Mouse (Mus musculus) MEL (cell line): Measurements from ENCODE around the gene Tyrobp. TPM values are rescaled to one million over a fixed set of nuclear protein-coding genes. Genes with fewer than 3 reads are reported as not detected.

Source experiments
- DNase-seq: peaks from one replicate; pipeline ENCODE4 v3.0.0; 2011; ENCODE audit warnings: low read depth, low spot score
- H3K27ac ChIP-seq: 2 replicates; pipeline ENCODE4 v1.5.1; 2012; ENCODE audit warnings: low read depth, mild to moderate bottlenecking, control low read depth, low read length, moderate library complexity; ENCODE audit not compliant: control insufficient read depth
- H3K27me3 ChIP-seq, 2 experiments: fragments of 150-350 bp in 1 of 2; sonication (generic) in 1 of 2; 2 replicates each; pipeline ENCODE4 v1.6.1; 2012; ENCODE audit warnings: low read length in 2 of 2, mild to moderate bottlenecking in 2 of 2, improper control_type of control experiment in 1 of 2, moderate library complexity in 1 of 2; ENCODE audit not compliant: insufficient read depth in 2 of 2, control insufficient read depth in 1 of 2
- H3K36me3 ChIP-seq, 2 experiments: 2 replicates each; pipeline ENCODE4 v1.6.1; 2012 to 2014; ENCODE audit warnings: low read length in 2 of 2, improper control_type of control experiment in 1 of 2, inconsistent platforms in 1 of 2, mild to moderate bottlenecking in 1 of 2; ENCODE audit not compliant: insufficient read depth in 2 of 2, control insufficient read depth in 1 of 2
- H3K4me1 ChIP-seq, 2 experiments: fragments of 150-350 bp in 1 of 2; sonication (generic) in 1 of 2; 2 replicates each; pipeline ENCODE4 v1.6.1; 2012; ENCODE audit warnings: low read length in 2 of 2, improper control_type of control experiment in 1 of 2, mild to moderate bottlenecking in 1 of 2; ENCODE audit not compliant: insufficient read depth in 2 of 2, control insufficient read depth in 1 of 2
- H3K4me3 ChIP-seq, 2 experiments: fragments of 150-350 bp in 1 of 2; sonication (generic) in 1 of 2; 2 replicates each; pipeline ENCODE4 v1.5.1; 2012; ENCODE audit warnings: low read depth in 2 of 2, low read length in 2 of 2, mild to moderate bottlenecking in 2 of 2, moderate library complexity in 2 of 2, control low read depth in 1 of 2, improper control_type of control experiment in 1 of 2; ENCODE audit not compliant: control insufficient read depth in 1 of 2, insufficient read depth in 1 of 2
- H3K79me2 ChIP-seq: 2 replicates; pipeline ENCODE4 v1.6.1; 2012; ENCODE audit warnings: mild to moderate bottlenecking, low read length, moderate library complexity; ENCODE audit not compliant: control insufficient read depth, poor library complexity, insufficient read depth
- H3K9ac ChIP-seq: 2 replicates; pipeline ENCODE4 v1.6.1; 2012; ENCODE audit warnings: low read depth, mild to moderate bottlenecking, control low read depth, low read length, moderate library complexity; ENCODE audit not compliant: control insufficient read depth, poor library complexity, severe bottlenecking
- H3K9me3 ChIP-seq: fragments of 150-350 bp; sonication (generic); replicated peaks from 2 replicates; pipeline ENCODE4 v1.6.1; 2012; ENCODE audit warnings: mild to moderate bottlenecking, low read length, improper control_type of control experiment, moderate library complexity; ENCODE audit not compliant: insufficient read depth
- CHD1 ChIP-seq: IDR thresholded peaks from 2 replicates; pipeline ENCODE4 v1.6.1; 2012; ENCODE audit warnings: low read depth, mild to moderate bottlenecking, inconsistent platforms, low read length, improper control_type of control experiment
- E2F4 ChIP-seq: IDR thresholded peaks from 2 replicates; pipeline ENCODE4 v1.6.1; 2011; ENCODE audit warnings: low read depth, low read length, improper control_type of control experiment, borderline replicate concordance
- EP300 ChIP-seq, 2 experiments: IDR thresholded peaks; 2 replicates each; pipeline ENCODE4 v1.6.1; 2011; ENCODE audit warnings: improper control_type of control experiment in 2 of 2, low read length in 2 of 2, low read depth in 1 of 2, mild to moderate bottlenecking in 1 of 2
- KAT2A ChIP-seq: conservative IDR thresholded peaks from 2 replicates; pipeline ENCODE4 v1.6.1; 2012; ENCODE audit warnings: low read depth, low read length, improper control_type of control experiment, inconsistent platforms
- MYB ChIP-seq: IDR thresholded peaks from 2 replicates; pipeline ENCODE4 v1.6.1; 2011; ENCODE audit warnings: mild to moderate bottlenecking, low read depth, low read length, improper control_type of control experiment
- POLR2A ChIP-seq, 2 experiments: IDR thresholded peaks; 2 replicates each; pipeline ENCODE4 v1.6.1; 2011 to 2012; ENCODE audit warnings: low read length in 2 of 2, mild to moderate bottlenecking in 2 of 2, control low read depth in 1 of 2, improper control_type of control experiment in 1 of 2, low read depth in 1 of 2, moderate library complexity in 1 of 2; ENCODE audit not compliant: control insufficient read depth in 1 of 2, insufficient read depth in 1 of 2, poor library complexity in 1 of 2
- SIN3A ChIP-seq: IDR thresholded peaks from 2 replicates; pipeline ENCODE4 v1.6.1; 2012; ENCODE audit warnings: low read length, improper control_type of control experiment, inconsistent platforms
- SMC3 ChIP-seq: IDR thresholded peaks from 2 replicates; pipeline ENCODE4 v1.6.1; 2011; ENCODE audit warnings: low read depth, low read length, improper control_type of control experiment
- UBTF ChIP-seq: IDR thresholded peaks from 2 replicates; pipeline ENCODE4 v1.6.1; 2012; ENCODE audit warnings: low read depth, mild to moderate bottlenecking, inconsistent platforms, low read length, improper control_type of control experiment, moderate library complexity, borderline replicate concordance; ENCODE audit not compliant: insufficient read depth
- polyA plus RNA-seq, 2 experiments: library from polyadenylated mRNA; stranded (reverse) in 1 of 2; unstranded in 1 of 2; fragments of >175 nt in 1 of 2; fragments of >200 nt in 1 of 2; gene quantifications; 2 replicates each; pipeline versions ENCODE4 v1.2.1 to v1.2.4; 2012; ENCODE audit warnings: low replicate concordance in 2 of 2, low read depth in 1 of 2; ENCODE audit not compliant: insufficient read length in 2 of 2, insufficient read depth in 1 of 2, missing spikeins in 1 of 2
- total RNA-seq: library from RNA; depleted of rRNA; stranded (reverse); fragments of 300-350 nt; gene quantifications from 2 replicates; pipeline ENCODE4 v1.2.3, GENCODE M21; 2012; rRNA removed

Tyrobp gene
- total and polyA plus RNA-seq, 3 experiments = 2.8 to 13.6 TPM; not detected in 1

GRCm38 (mm10) chr7:30463996-30464395, 50.4 kb downstream of the Tyrobp start:
- Histone ChIP-seq H3K9me3 (no peaks in the 10 kb centered on the region), H3K4me1 (no peaks in the 10 kb centered on the region)
- TF ChIP-seq POLR2A (IDR thresholded peaks at IDR 0.05; ENCODE audit: control insufficient read depth in 1 of 2, insufficient read depth in 1 of 2, low read depth in 1 of 2, low read length in 2 of 2, poor library complexity in 1 of 2) (no peak), SMC3 (no peak), CHD1 (no peak), SIN3A (no peak), EP300 (IDR thresholded peaks at IDR 0.05; ENCODE audit: low read depth in 1 of 2, low read length in 2 of 2) (no peak), UBTF (no peak), MYB (no peak)
- TF ChIP-seq, all 39 proteins: peak for 0
- Histone ChIP-seq H3K27ac (no peak overlapping the region), H3K79me2 (no peaks in the 10 kb centered on the region), H3K9ac (no peak overlapping the region), H3K36me3 (no peaks in the 10 kb centered on the region), H3K4me3 (no peak overlapping the region), H3K27me3 (peaks cover 0 to 1% of the 10 kb centered on the region in 2 experiments)
- DNase-seq = no peak

DNA sequence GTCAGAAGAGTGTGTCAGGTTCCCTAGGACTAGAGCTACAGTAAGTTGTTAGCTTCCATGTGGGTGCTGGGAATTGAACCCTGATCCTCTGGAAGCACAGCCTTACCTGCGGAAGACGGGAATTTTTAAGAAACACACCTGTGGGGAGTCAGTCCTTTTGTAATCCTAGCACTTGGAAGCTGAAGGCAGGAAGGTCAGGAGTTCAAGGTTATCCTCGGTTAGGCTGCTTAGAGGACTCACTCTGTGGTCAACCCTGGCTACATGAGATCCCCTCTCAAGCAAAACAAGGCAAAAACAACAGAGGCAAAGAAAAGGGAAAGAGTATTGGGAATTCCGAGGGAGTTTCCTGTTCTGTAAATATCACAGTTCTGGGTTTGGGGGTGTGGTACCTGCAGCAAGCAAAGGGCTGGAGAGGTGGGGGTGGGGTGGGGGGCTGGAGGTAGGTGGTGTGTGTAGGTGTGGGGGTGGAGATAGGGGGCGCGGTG, 51.3 kb downstream of the Tyrobp start:
- H3K27ac ChIP-seq = no peak overlapping the region
- no peak for DNase-seq
- no peak overlapping the region for H3K4me3 ChIP-seq
- H3K4me1 ChIP-seq = no peaks in the 10 kb centered on the region
- H3K9me3 ChIP-seq = no peaks in the 10 kb centered on the region
- no peak for TF ChIP-seq KAT2A
- no peak for TF ChIP-seq E2F4
- TF ChIP-seq, all 39 proteins: peak for 0
- no peak overlapping the region for H3K9ac ChIP-seq
- peaks cover 0 to 1% of the 10 kb centered on the region in 2 experiments for H3K27me3 ChIP-seq
- no peaks in the 10 kb centered on the region for H3K79me2 ChIP-seq
- H3K36me3 ChIP-seq = no peaks in the 10 kb centered on the region

Other genes starting within 250 kb of the Tyrobp start
Only the 30 nearest of the 34 such genes appear.
- gene Capns1, start 214.9 kb upstream of the Tyrobp start, total RNA-seq = 31.7 and 38.3 TPM in 2 replicates
- 100 to 1,000 TPM in 1 of 2 experiments, not detected in 1; 354 TPM for gene Capns1, start 214.9 kb upstream of the Tyrobp start, polyA plus RNA-seq
- gene Polr2i, start 181.8 kb upstream of the Tyrobp start, total RNA-seq = 109 and 128 TPM in 2 replicates
- gene Polr2i, start 181.8 kb upstream of the Tyrobp start, polyA plus RNA-seq = 100 to 1,000 TPM in 1 of 2 experiments, not detected in 1; 118 TPM
- gene Tbcb, start 181.5 kb upstream of the Tyrobp start, total RNA-seq = 54.8 and 55.0 TPM in 2 replicates
- gene Tbcb, start 181.5 kb upstream of the Tyrobp start, polyA plus RNA-seq = 10 to 100 TPM in 1 of 2 experiments, not detected in 1; 72.6 TPM
- gene Ovol3, start 178.0 kb upstream of the Tyrobp start, total RNA-seq = not detected in 2 replicates
- under 1 TPM in 1 of 2 experiments, not detected in 1; 0.17 TPM for gene Ovol3, start 178.0 kb upstream of the Tyrobp start, polyA plus RNA-seq
- 0.42 and 0.73 TPM in 2 replicates for gene Thap8, start 133.7 kb upstream of the Tyrobp start, total RNA-seq
- under 1 TPM in 1 of 2 experiments, not detected in 1; 0.46 TPM for gene Thap8, start 133.7 kb upstream of the Tyrobp start, polyA plus RNA-seq
- gene Wdr62, start 133.3 kb upstream of the Tyrobp start, total RNA-seq = 4.9 and 6.5 TPM in 2 replicates
- 10 to 100 TPM; 30.5 to 44.8 TPM for gene Wdr62, start 133.3 kb upstream of the Tyrobp start, polyA plus RNA-seq
- gene Clip3, start 122.0 kb upstream of the Tyrobp start, total RNA-seq = not detected in 2 replicates
- under 1 TPM in 1 of 2 experiments, not detected in 1; 0.19 TPM for gene Clip3, start 122.0 kb upstream of the Tyrobp start, polyA plus RNA-seq
- 15.0 and 16.2 TPM in 2 replicates for gene Alkbh6, start 105.0 kb upstream of the Tyrobp start, total RNA-seq
- gene Alkbh6, start 105.0 kb upstream of the Tyrobp start, polyA plus RNA-seq = 10 to 100 TPM in 1 of 2 experiments, not detected in 1; 24.6 TPM
- gene Syne4, start 99.0 kb upstream of the Tyrobp start, total RNA-seq = 0.31 and 0.42 TPM in 2 replicates
- gene Syne4, start 99.0 kb upstream of the Tyrobp start, polyA plus RNA-seq = under 1 TPM in 1 of 2 experiments, not detected in 1; 0.82 TPM
- 0.92 and 0.96 TPM in 2 replicates for gene E130208F15Rik, start 92.0 kb upstream of the Tyrobp start, total RNA-seq
- 1 to 10 TPM in 1 of 2 experiments, not detected in 1; 3.2 TPM for gene E130208F15Rik, start 92.0 kb upstream of the Tyrobp start, polyA plus RNA-seq
- gene Sdhaf1, start 89.9 kb upstream of the Tyrobp start, total RNA-seq = 4.3 and 4.5 TPM in 2 replicates
- gene Sdhaf1, start 89.9 kb upstream of the Tyrobp start, polyA plus RNA-seq = 1 to 10 TPM in 1 of 2 experiments, not detected in 1; 8.1 TPM
- not detected in 2 replicates for gene Lrfn3, start 51.0 kb upstream of the Tyrobp start, total RNA-seq
- gene Lrfn3, start 51.0 kb upstream of the Tyrobp start, polyA plus RNA-seq = not detected
- 7.1 and 15.5 TPM in 2 replicates for gene Hcst, start 6.1 kb downstream of the Tyrobp start, total RNA-seq
- gene Hcst, start 6.1 kb downstream of the Tyrobp start, polyA plus RNA-seq = 10 to 100 TPM in 1 of 2 experiments, not detected in 1; 28.1 TPM
- gene Nfkbid, start 8.0 kb downstream of the Tyrobp start, total RNA-seq = 6.2 and 7.0 TPM in 2 replicates
- 10 to 100 TPM in 1 of 2 experiments, not detected in 1; 16.7 TPM for gene Nfkbid, start 8.0 kb downstream of the Tyrobp start, polyA plus RNA-seq
- gene Aplp1, start 31.8 kb downstream of the Tyrobp start, total RNA-seq = 1.5 and 1.9 TPM in 2 replicates
- gene Aplp1, start 31.8 kb downstream of the Tyrobp start, polyA plus RNA-seq = 1 to 10 TPM in 1 of 2 experiments, not detected in 1; 7.1 TPM
- not detected in 2 replicates for gene Kirrel2, start 43.9 kb downstream of the Tyrobp start, total RNA-seq
- gene Kirrel2, start 43.9 kb downstream of the Tyrobp start, polyA plus RNA-seq = not detected
- gene Nphs1, start 44.6 kb downstream of the Tyrobp start, total RNA-seq = 1.3 and 2.3 TPM in 2 replicates
- gene Nphs1, start 44.6 kb downstream of the Tyrobp start, polyA plus RNA-seq = 1 to 10 TPM in 1 of 2 experiments, not detected in 1; 1.2 TPM
- gene Prodh2, start 79.9 kb downstream of the Tyrobp start, total RNA-seq = not detected in 2 replicates
- not detected for gene Prodh2, start 79.9 kb downstream of the Tyrobp start, polyA plus RNA-seq
- gene Arhgap33, start 121.3 kb downstream of the Tyrobp start, total RNA-seq = 1.8 and 2.4 TPM in 2 replicates
- gene Arhgap33, start 121.3 kb downstream of the Tyrobp start, polyA plus RNA-seq = 10 to 100 TPM in 1 of 2 experiments, not detected in 1; 22.3 TPM
- 1.2 and 1.5 TPM in 2 replicates for gene Hspb6, start 138.4 kb downstream of the Tyrobp start, total RNA-seq
- 10 to 100 TPM in 1 of 2 experiments, not detected in 1; 12.4 TPM for gene Hspb6, start 138.4 kb downstream of the Tyrobp start, polyA plus RNA-seq
- 2.3 and 2.4 TPM in 2 replicates for gene Proser3, start 138.5 kb downstream of the Tyrobp start, total RNA-seq
- 1 to 10 TPM in 1 of 2 experiments, not detected in 1; 8.9 TPM for gene Proser3, start 138.5 kb downstream of the Tyrobp start, polyA plus RNA-seq
- gene Lin37, start 146.1 kb downstream of the Tyrobp start, total RNA-seq = 10.9 and 12.0 TPM in 2 replicates
- gene Lin37, start 146.1 kb downstream of the Tyrobp start, polyA plus RNA-seq = 10 to 100 TPM in 1 of 2 experiments, not detected in 1; 49.8 TPM
- gene U2af1l4, start 149.5 kb downstream of the Tyrobp start, total RNA-seq = 67.2 and 74.2 TPM in 2 replicates
- 10 to 100 TPM in 1 of 2 experiments, not detected in 1; 72.5 TPM for gene U2af1l4, start 149.5 kb downstream of the Tyrobp start, polyA plus RNA-seq
- gene Gm49396, start 149.6 kb downstream of the Tyrobp start, total RNA-seq = 1.4 and 1.9 TPM in 2 replicates
- gene Gm49396, start 149.6 kb downstream of the Tyrobp start, polyA plus RNA-seq = 1 to 10 TPM in 1 of 2 experiments, not detected in 1; 4.2 TPM
- gene Psenen, start 149.9 kb downstream of the Tyrobp start, total RNA-seq = 43.0 and 60.8 TPM in 2 replicates
- 100 to 1,000 TPM in 1 of 2 experiments, not detected in 1; 157 TPM for gene Psenen, start 149.9 kb downstream of the Tyrobp start, polyA plus RNA-seq
- gene Igflr1, start 151.7 kb downstream of the Tyrobp start, total RNA-seq = 1.3 and 1.7 TPM in 2 replicates
- gene Igflr1, start 151.7 kb downstream of the Tyrobp start, polyA plus RNA-seq = 1 to 10 TPM in 1 of 2 experiments, not detected in 1; 3.1 TPM
- 13.2 and 15.6 TPM in 2 replicates for gene Kmt2b, start 175.0 kb downstream of the Tyrobp start, total RNA-seq
- 10 to 100 TPM in 1 of 2 experiments, not detected in 1; 48.2 TPM for gene Kmt2b, start 175.0 kb downstream of the Tyrobp start, polyA plus RNA-seq
- gene Zbtb32, start 185.1 kb downstream of the Tyrobp start, total RNA-seq = 20.1 and 25.9 TPM in 2 replicates
- gene Zbtb32, start 185.1 kb downstream of the Tyrobp start, polyA plus RNA-seq = 10 to 100 TPM in 1 of 2 experiments, not detected in 1; 32.8 TPM
- 0.42 and 0.54 TPM in 2 replicates for gene Upk1a, start 199.1 kb downstream of the Tyrobp start, total RNA-seq
- 1 to 10 TPM in 1 of 2 experiments, not detected in 1; 1.6 TPM for gene Upk1a, start 199.1 kb downstream of the Tyrobp start, polyA plus RNA-seq
- gene Cox6b1, start 212.4 kb downstream of the Tyrobp start, total RNA-seq = 566 and 611 TPM in 2 replicates
- gene Cox6b1, start 212.4 kb downstream of the Tyrobp start, polyA plus RNA-seq = 100 to 1,000 TPM in 1 of 2 experiments, not detected in 1; 799 TPM